Mouse (Mus musculus) layer of hippocampus, adult 18-20 months (tissue): ENCODE measurements around the gene Pnpo. TPM values are rescaled to one million over a fixed set of nuclear protein-coding genes. Genes with fewer than 3 reads are reported as not detected.

Experiments
- DNase-seq, 2 experiments: peaks; one replicate each; pipeline ENCODE4 v3.0.0; 2022; ENCODE audit warnings: low spot score in 2 of 2
- total RNA-seq, 2 experiments: library from RNA; stranded (reverse); gene quantifications; 2 replicates each; pipeline ENCODE4 v1.2.3; 2021

The Pnpo gene
- total RNA-seq, 2 experiments from 2014 or later, result 34.2 to 35.0 TPM

DNA sequence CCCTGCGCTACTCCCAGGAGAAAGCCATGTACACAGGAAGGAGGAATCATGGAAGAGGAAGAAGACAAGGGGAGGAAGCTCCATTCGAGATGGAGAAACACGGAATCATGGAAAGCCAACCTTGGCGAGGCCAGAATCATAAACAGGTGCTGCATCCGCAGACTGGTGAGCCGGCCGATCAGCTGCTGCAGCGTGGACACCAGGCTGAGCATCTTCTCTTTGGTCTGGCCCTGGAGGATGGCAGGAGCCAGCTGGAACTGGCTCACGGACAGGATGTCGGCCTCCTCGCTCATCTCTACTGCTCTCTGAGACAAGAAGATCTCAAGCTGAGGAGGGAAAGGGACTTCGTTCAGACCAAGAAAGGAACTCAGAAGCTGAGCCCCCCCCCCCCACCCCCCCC, 35.2 kb downstream of the Pnpo start:
- no peak for DNase-seq

DNA sequence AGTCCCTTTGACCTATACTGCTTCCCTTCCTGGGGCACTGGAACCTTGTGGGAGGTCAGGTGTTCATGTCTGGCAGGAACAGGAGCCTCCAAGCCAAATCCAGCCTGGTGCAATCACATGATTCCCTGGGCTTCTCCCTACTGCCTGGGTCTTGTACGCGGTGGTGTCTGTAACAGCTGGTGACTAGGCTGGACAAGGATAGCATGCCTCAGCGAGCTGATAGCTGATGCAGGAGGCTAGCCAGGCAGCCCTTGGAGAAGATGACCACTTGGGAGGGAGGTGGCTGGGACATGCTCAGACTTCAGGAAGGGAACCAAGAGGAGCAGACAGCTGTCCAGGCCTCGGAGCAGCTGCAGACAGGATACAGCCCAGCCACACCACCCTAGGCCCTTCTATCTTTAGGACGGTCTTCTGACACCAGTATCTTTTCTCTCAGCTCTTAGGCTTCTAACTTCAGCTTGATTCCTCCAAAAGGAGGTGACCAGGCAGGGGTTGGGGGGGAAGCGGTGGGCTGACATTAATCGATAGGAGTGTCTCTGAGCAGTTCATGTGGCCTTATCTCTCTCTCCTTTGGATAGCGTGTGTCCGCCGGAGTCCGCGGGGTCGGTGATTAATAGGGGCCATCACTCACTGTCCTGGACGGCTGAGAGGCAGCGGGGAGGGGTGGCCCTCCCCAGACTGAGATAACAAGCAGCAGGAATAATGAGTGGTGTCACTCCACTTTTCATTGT, 37.2 kb downstream of the Pnpo start:
- no peak for DNase-seq

DNA sequence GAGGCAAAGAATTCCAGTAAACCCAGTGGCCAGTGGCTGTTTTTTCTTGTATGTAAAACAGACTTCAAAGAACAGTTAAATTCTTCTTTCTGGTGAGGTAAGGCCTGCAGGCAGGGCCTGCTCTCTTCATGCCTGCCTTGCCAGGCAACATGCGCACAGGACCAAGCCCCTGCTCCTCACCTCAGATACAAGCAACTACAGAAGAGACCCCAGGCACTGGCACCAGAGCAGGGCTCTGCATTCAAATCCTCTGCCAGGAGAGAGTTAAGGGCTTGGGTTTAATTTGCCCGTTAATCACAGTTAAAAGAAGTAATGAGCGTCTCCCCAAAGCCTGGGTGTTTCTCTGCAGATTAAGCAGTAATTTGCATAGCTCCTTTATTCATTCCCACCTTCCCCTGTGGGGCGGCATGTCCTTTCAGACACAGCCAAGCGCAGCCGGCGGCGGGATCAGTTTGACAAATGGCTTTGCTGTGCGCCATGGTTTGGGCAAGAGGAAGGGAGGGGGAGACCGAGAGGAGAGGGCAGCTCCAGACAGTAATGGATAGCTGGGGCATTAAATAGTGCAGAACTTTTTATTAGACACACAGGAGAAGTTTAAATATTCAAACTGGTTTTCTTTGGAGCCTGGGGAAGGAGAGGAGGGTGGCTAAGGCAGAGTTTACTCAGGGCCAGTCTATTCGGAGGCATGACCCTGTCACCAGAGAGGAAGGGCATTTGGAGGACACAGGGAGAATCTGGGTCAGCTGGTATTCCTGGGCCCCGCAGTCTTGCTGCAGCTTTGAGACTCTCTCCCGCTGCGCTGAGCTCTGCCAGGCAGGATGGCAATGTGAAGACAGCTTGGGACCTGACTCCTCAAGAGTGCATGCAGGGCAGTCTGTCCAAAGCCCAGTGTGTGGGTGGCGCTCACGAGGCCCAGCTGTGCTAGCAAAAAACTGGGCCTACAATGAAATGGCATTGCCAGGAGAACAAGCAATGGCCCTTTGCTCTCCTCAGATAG, 40.8 kb downstream of the Pnpo start:
- no peak for DNase-seq

DNA sequence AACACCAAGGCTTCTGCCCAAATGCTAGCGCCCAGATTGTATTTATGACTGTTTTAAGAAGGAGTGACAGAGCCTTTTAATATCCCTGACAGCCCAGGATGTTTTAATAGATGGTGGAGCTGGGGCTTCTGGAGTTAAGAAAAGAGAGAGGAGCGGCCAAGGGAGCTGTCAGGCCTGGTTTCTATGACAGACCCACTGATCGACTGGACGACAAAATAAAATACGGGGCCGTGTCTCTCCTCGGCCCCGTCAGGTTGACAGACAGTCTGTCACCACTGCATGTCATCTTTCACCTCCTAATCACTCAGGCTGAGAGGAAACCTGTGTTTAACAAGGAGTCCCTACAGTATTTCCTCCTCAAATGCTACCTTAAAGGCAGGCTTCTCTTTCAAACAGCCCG, 42.5 kb downstream of the Pnpo start:
- no peak for DNase-seq

DNA sequence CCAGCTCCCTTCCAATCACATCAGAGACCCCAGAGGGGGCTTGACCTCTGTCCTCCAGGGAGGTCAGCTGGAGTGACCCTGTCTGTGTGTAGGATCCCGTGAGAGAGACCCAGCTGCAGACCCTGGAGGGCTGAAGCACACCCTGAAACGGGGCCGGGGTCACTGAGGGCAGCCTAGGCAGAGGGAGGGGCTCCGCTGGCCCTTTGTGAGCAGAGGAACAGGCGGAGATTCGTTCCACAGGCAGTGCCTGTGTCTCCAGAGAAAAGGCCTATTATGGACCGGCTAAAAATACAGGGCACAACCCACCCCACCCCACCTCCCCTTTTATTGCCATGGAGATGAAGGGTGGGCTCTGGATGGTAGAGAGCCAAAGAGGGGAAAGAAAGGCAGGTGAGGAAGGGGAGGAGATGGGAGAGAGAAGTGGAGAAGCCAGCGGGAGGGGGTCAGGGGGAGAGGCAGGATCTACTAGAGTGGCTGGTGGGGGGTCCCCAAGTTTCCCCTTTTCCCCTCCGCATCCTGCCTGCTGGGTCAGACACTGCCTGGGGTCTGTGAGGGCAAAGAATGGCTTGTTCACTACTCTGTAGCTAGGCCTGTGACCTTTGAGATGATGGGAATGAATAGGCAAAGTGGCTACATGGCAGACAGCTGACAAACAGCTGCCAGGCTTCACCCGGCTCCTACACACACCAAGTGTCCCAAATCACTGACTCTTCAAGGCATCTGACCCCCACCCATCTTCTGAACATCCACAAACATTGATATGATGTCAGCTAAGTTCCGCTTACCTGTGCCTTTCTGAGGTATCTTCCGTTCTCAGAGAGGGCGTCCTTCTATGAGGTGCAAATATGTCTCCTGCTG, 44.1 kb downstream of the Pnpo start:
- DNase-seq, result no peak

DNA sequence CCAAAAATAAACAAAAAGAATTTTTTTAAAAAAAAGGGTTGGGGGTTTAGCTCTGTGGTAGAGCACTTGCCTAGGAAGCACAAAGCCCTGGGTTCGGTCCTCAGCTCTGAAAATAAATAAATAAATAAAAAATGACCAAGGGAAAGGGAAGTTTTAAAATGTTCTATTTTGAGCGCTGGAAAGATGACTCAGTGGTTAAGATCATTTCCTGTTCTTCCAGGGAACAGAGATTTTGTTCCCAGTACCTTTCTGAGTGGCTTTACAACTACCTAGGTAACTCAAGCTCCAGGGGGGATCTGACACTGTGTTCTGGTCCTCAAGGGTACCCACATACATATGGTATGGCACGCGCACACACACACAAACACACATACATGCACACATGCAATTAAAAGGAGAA, 47.9 kb downstream of the Pnpo start:
- no peak for DNase-seq

DNA sequence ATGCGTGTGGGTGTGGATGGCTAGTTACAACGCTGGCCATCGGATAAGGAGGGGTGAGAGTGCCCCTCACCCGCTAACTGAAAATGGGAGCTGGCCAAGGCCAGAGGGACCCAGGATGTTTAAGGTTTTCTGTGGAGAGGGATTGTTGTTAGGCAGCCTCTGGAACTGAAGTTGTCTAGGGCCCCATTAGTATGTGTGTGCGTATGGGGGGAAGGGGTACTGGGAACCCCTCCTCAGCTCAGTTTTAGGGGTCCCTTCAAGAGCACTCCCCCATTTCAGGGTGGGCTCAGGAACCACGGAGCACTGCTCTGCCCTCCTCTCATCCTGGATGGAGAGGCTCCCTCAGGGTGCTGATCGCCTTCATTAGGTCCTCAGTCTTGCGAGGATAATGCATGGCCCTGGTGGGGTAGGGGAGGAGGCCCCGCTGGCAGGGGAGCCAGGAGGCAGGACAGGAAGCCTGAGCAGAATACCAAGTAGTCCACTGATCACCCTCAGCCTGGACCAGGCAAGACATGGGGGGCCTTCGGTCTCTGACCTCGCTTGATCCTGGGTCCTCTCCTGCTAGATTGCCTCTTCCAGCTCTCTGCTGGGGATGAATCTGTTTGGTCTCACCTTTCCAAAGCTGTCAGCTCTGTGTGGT, 50.5 kb downstream of the Pnpo start:
- no peak for DNase-seq

DNA sequence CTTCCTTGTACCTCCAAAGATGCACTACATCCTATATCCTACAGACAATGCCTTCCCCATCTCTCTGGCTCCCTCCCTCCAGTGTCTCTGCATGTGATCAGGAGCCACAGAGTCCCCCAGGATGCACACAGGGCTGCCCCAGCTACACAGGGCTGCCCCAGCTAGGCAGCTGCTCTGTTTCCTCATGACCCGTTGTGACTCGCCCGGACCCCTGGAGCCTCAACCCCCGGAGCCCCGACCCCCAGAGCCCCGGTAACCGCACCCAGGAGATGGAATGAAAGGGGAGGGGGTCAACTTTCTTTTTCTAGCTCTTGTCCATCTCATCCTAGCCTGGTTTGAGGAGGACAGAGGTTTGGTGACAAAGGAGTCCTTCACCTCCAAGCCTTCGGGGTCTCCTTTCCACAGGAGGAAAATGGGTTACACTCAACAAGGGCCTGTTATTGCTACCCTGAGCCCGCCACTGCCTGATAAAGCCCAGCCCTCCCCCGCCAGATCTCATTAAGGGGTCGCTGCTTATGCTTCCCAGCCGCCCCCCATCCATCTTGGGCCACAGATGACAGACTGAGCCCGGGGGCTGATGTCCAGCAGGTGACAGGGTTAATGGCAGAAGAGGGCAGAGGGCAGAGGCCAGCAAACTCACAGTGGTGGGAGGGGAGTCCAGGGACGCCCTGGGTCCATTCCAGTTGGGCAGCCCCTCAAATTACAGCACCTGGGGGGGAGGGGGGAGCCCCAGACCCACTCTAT, 51.8 kb downstream of the Pnpo start:
- no peak for DNase-seq

Other genes starting within 250 kb of the Pnpo start
- gene Snx11, start 166.4 kb downstream of the Pnpo start, total RNA-seq, result 10 to 100 TPM; 50.1 to 52.1 TPM
- 10 to 100 TPM; 48.5 to 48.9 TPM for gene Cbx1, start 154.9 kb downstream of the Pnpo start, total RNA-seq
- 100 to 1,000 TPM; 241 to 242 TPM for gene Nfe2l1, start 114.0 kb downstream of the Pnpo start, total RNA-seq
- 1 to 10 TPM; 6.5 to 8.2 TPM for gene Copz2, start 94.1 kb downstream of the Pnpo start, total RNA-seq
- gene Cdk5rap3, start 27.5 kb downstream of the Pnpo start, total RNA-seq, result 10 to 100 TPM; 34.9 to 35.3 TPM
- gene Prr15l, start 15.9 kb downstream of the Pnpo start, total RNA-seq, result not detected
- 10 to 100 TPM; 13.0 to 13.4 TPM for gene Sp2, start 39.0 kb upstream of the Pnpo start, total RNA-seq
- 1 to 10 TPM in 1 of 2 experiments, under 1 TPM in 1; 0.79 to 1.1 TPM for gene Sp6, start 69.4 kb upstream of the Pnpo start, total RNA-seq
- gene Scrn2, start 86.0 kb upstream of the Pnpo start, total RNA-seq, result 1 to 10 TPM; 4.0 to 4.9 TPM
- under 1 TPM; 0.74 to 0.94 TPM for gene Lrrc46, start 97.4 kb upstream of the Pnpo start, total RNA-seq
- 10 to 100 TPM; 76.0 to 80.4 TPM for gene Mrpl10, start 97.6 kb upstream of the Pnpo start, total RNA-seq
- gene Osbpl7, start 106.6 kb upstream of the Pnpo start, total RNA-seq, result 10 to 100 TPM; 16.3 to 17.7 TPM
- under 1 TPM in 1 of 2 experiments, not detected in 1; 0.12 TPM for gene Tbx21, start 171.3 kb upstream of the Pnpo start, total RNA-seq
- 100 to 1,000 TPM in 1 of 2 experiments, 10 to 100 TPM in 1; 98.1 to 100 TPM for gene Tbkbp1, start 207.5 kb upstream of the Pnpo start, total RNA-seq
- gene Kpnb1, start 243.9 kb upstream of the Pnpo start, total RNA-seq, result 100 to 1,000 TPM; 125 to 130 TPM